Mouse (Mus musculus) ES-Bruce4 (cell line): ENCODE measurements around the gene Ppm1g. TPM values are rescaled to one million over a fixed set of nuclear protein-coding genes. Genes with fewer than 3 reads are reported as not detected.
"Not testable (repeated sequence)": the region's sequence is repeated elsewhere in the genome, so short reads cannot be mapped to it uniquely, and the experiment has no call there.

Experiments used
- H3K27ac ChIP-seq: 2 replicates; pipeline ENCODE4 v1.5.1; 2012; ENCODE audit warnings: low read length, inconsistent platforms; ENCODE audit not compliant: insufficient read depth
- H3K27me3 ChIP-seq: 2 replicates; pipeline ENCODE4 v1.6.1; 2012; ENCODE audit warnings: mild to moderate bottlenecking, low read length, inconsistent platforms; ENCODE audit not compliant: control insufficient read depth, poor library complexity, insufficient read depth, severe bottlenecking
- H3K36me3 ChIP-seq: 2 replicates; pipeline ENCODE4 v1.6.1; 2012; ENCODE audit warnings: inconsistent platforms, mild to moderate bottlenecking, low read length, moderate library complexity; ENCODE audit not compliant: control insufficient read depth, poor library complexity, insufficient read depth, severe bottlenecking
- H3K4me1 ChIP-seq: one replicate; pipeline ENCODE4 v1.8.1; 2011; ENCODE audit warnings: low read length; ENCODE audit not compliant: control insufficient read depth, insufficient read depth
- H3K4me3 ChIP-seq: 2 replicates; pipeline ENCODE4 v1.5.1; 2011; ENCODE audit warnings: low read depth, mild to moderate bottlenecking, low read length
- H3K9ac ChIP-seq: 2 replicates; pipeline ENCODE4 v1.6.1; 2012; ENCODE audit warnings: low read depth, mild to moderate bottlenecking, inconsistent platforms; ENCODE audit not compliant: poor library complexity, severe bottlenecking
- H3K9me3 ChIP-seq: replicated peaks from 2 replicates; pipeline ENCODE4 v1.6.1; 2012; ENCODE audit warnings: mild to moderate bottlenecking, low read length, inconsistent platforms; ENCODE audit not compliant: control insufficient read depth, poor library complexity, insufficient read depth, severe bottlenecking
- CTCF ChIP-seq: IDR thresholded peaks from one replicate; pipeline ENCODE4 v1.8.1; 2011; ENCODE audit warnings: low read depth, low read length
- EP300 ChIP-seq: IDR thresholded peaks from 2 replicates; pipeline ENCODE4 v1.6.1; 2011; ENCODE audit warnings: low read depth, low read length; ENCODE audit not compliant: insufficient read depth
- POLR2A ChIP-seq: IDR thresholded peaks from one replicate; pipeline ENCODE4 v1.8.1; 2011; ENCODE audit warnings: low read length; ENCODE audit not compliant: insufficient read depth
- polyA plus RNA-seq: library from polyadenylated mRNA; stranded (reverse); fragments of >200 nt; gene quantifications from 2 replicates; pipeline ENCODE4 v1.2.4, GENCODE M21; 2011; ENCODE audit warnings: low read depth; ENCODE audit not compliant: missing spikeins, insufficient read depth, insufficient read length

Ppm1g gene
- polyA plus RNA-seq, 1 experiment = 225 TPM

- TF ChIP-seq EP300 (no peak), CTCF (peak; percentile 53), POLR2A (no peak)
- no peaks in the 10 kb centered on the region for H3K9me3 ChIP-seq
- H3K27ac ChIP-seq = peak overlapping the region; percentile 85
- H3K4me3 ChIP-seq = peak overlapping the region; percentile 96
- H3K4me1 ChIP-seq = no peaks in the 10 kb centered on the region
- peak overlapping the region; percentile 94 for H3K9ac ChIP-seq
- H3K36me3 ChIP-seq = no peaks in the 10 kb centered on the region
- H3K27me3 ChIP-seq = no peaks in the 10 kb centered on the region
Observed at GRCm38 (mm10) chr5:31221304-31221945, 938 bp upstream of the Ppm1g start.

GRCm38 (mm10) chr5:31219911-31220447, 508 bp downstream of the Ppm1g start:
- Histone ChIP-seq H3K4me3 (peak overlapping the region; percentile 91), H3K9me3 (no peaks in the 10 kb centered on the region), H3K27ac (peak overlapping the region; percentile 52), H3K4me1 (no peaks in the 10 kb centered on the region), H3K36me3 (peaks cover 5% of the 10 kb centered on the region), H3K27me3 (no peaks in the 10 kb centered on the region), H3K9ac (peak overlapping the region; percentile 94)
- TF ChIP-seq CTCF = no peak
- no peak for TF ChIP-seq POLR2A

- H3K4me1 ChIP-seq = no peaks in the 10 kb centered on the region
- no peak for TF ChIP-seq POLR2A
- TF ChIP-seq CTCF = no peak
- TF ChIP-seq EP300 = no peak
- H3K27ac ChIP-seq = peak overlapping the region; percentile 52; the same call in 1 of the 2 replicates
- peak overlapping the region; percentile 91 for H3K4me3 ChIP-seq
- H3K27me3 ChIP-seq = no peaks in the 10 kb centered on the region
- peak overlapping the region; percentile 94 for H3K9ac ChIP-seq
- H3K9me3 ChIP-seq = no peaks in the 10 kb centered on the region
- peaks cover 5% of the 10 kb centered on the region for H3K36me3 ChIP-seq
Observed at GRCm38 (mm10) chr5:31219474-31219873, 1.0 kb downstream of the Ppm1g start.

- peak overlapping the region; percentile 57 for H3K9ac ChIP-seq
- H3K27ac ChIP-seq = no peak overlapping the region
- H3K4me3 ChIP-seq = no peak overlapping the region
- no peak for TF ChIP-seq CTCF
- TF ChIP-seq POLR2A = no peak
- TF ChIP-seq EP300 = no peak
- no peaks in the 10 kb centered on the region for H3K9me3 ChIP-seq
- H3K4me1 ChIP-seq = no peaks in the 10 kb centered on the region
- H3K27me3 ChIP-seq = no peaks in the 10 kb centered on the region
- H3K36me3 ChIP-seq = peaks cover 5% of the 10 kb centered on the region
Observed at GRCm38 (mm10) chr5:31219070-31219469, 1.4 kb downstream of the Ppm1g start.

- Histone ChIP-seq H3K9me3 (no peaks in the 10 kb centered on the region), H3K36me3 (peaks cover 5% of the 10 kb centered on the region), H3K4me1 (no peaks in the 10 kb centered on the region), H3K27me3 (no peaks in the 10 kb centered on the region), H3K27ac (no peak overlapping the region), H3K9ac (peak overlapping the region; percentile 57), H3K4me3 (no peak overlapping the region)
- no peak for TF ChIP-seq POLR2A
- TF ChIP-seq EP300 = no peak
- no peak for TF ChIP-seq CTCF
Observed at GRCm38 (mm10) chr5:31218294-31218693, 2.2 kb downstream of the Ppm1g start.

GRCm38 (mm10) chr5:31216554-31216953, 3.9 kb downstream of the Ppm1g start:
- not testable (repeated sequence) for H3K9me3 ChIP-seq, H3K36me3 ChIP-seq, H3K4me3 ChIP-seq, H3K9ac ChIP-seq, H3K27me3 ChIP-seq, H3K27ac ChIP-seq, H3K4me1 ChIP-seq
